Mouse (Mus musculus) cortical plate, adult 2 months (tissue): ENCODE results near the gene Hebp1.

ENCODE experiments used
- CTCF ChIP-seq: fragments of 200-500 bp; IDR thresholded peaks from 2 replicates; pipeline ENCODE4 v1.5.1; 2011; ENCODE audit warnings: mild to moderate bottlenecking, control low read depth, low read length; ENCODE audit not compliant: insufficient read depth; ENCODE audit errors: extremely low read depth
- POLR2A ChIP-seq: fragments of 200-500 bp; IDR thresholded peaks from 2 replicates; pipeline ENCODE4 v1.6.1; 2011; ENCODE audit warnings: mild to moderate bottlenecking, low read length, control low read depth; ENCODE audit not compliant: insufficient read depth; ENCODE audit errors: extremely low read depth

DNA sequence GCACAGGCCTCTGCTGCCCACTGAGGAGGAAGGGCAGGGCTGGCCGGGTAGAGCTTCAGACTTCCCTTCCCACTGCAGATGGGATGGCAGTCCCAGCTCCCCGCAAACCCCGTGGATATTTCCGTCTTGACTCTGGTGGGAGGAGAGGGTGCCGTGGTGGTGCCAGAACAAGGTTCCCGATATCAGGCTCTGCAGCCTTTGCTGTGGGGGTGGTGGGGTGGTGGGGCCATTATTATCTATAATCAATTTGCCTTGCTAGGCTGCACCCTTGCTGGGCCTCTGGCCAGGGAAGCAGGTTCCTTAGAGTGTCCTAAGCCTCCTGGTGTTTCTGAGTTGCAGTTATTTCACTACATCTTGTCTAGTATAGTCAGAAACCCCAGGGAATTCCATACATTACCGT is 13.3 kb upstream of the Hebp1 start:
- no peak for TF ChIP-seq CTCF
- TF ChIP-seq POLR2A = no peak
